Mouse (Mus musculus): ENCODE data around the gene Cnih3. TPM values are rescaled to one million over a fixed set of nuclear protein-coding genes. Genes with fewer than 3 reads are reported as not detected.

Cnih3 gene
- polyA plus RNA-seq, 1 experiment from 2014 or later, result 0.15 TPM

- Histone ChIP-seq H3K4me3 (no peak overlapping the region), H3K27me3 (no peaks in the 10 kb centered on the region), H3K4me1 (peaks cover 24% of the 10 kb centered on the region), H3K9ac (no peak overlapping the region), H3K4me2 (no peak overlapping the region), H3K9me3 (no peaks in the 10 kb centered on the region), H3K27ac (no peak overlapping the region), H3K36me3 (no peaks in the 10 kb centered on the region)
- no peak for ATAC-seq (ENCODE audit: insufficient number of reproducible peaks, low FRiP score, low TSS enrichment, low read depth)
- WGBS, result 52% methylated on average over 8 of the region's 8 CpGs
Observed at GRCm38 (mm10) chr1:181462051-181462905, 109.8 kb downstream of the Cnih3 start.

GRCm38 (mm10) chr1:181462906-181463179 lies 110.4 kb downstream of the Cnih3 start:
- H3K27me3 ChIP-seq, result no peaks in the 10 kb centered on the region
- H3K4me1 ChIP-seq, result peaks cover 24% of the 10 kb centered on the region
- H3K9ac ChIP-seq, result no peak overlapping the region
- no peak overlapping the region for H3K27ac ChIP-seq
- 83% methylated on average over 6 of the region's 6 CpGs for WGBS
- H3K36me3 ChIP-seq, result no peaks in the 10 kb centered on the region
- no peak overlapping the region for H3K4me2 ChIP-seq
- no peak overlapping the region for H3K4me3 ChIP-seq
- no peak for ATAC-seq (ENCODE audit: insufficient number of reproducible peaks, low FRiP score, low TSS enrichment, low read depth)
- H3K9me3 ChIP-seq, result no peaks in the 10 kb centered on the region

- H3K4me1 ChIP-seq, result peaks cover 15% of the 10 kb centered on the region
Observed at GRCm38 (mm10) chr1:181465027-181465426, 112.6 kb downstream of the Cnih3 start.

GRCm38 (mm10) chr1:181466040-181466439 lies 113.6 kb downstream of the Cnih3 start:
- no peak overlapping the region for H3K4me3 ChIP-seq
- 0 out of 2 replicates have a peak, but pooled peaks cover 4% of the 10 kb centered on the region for H3K9me3 ChIP-seq
- no peak overlapping the region for H3K27ac ChIP-seq
- H3K27me3 ChIP-seq, result no peaks in the 10 kb centered on the region
- ATAC-seq (ENCODE audit: insufficient number of reproducible peaks, low FRiP score, low TSS enrichment, low read depth), result no peak
- peaks cover 15% of the 10 kb centered on the region for H3K4me1 ChIP-seq
- H3K36me3 ChIP-seq, result no peaks in the 10 kb centered on the region
- no peak overlapping the region for H3K4me2 ChIP-seq
- 89% methylated on average over 6 of the region's 6 CpGs for WGBS
- no peak overlapping the region for H3K9ac ChIP-seq

More at GRCm38 (mm10) chr1:181465027-181465426, 112.6 kb downstream of the Cnih3 start:
- Histone ChIP-seq H3K27me3 (no peaks in the 10 kb centered on the region), H3K9ac (no peak overlapping the region), H3K27ac (no peak overlapping the region), H3K36me3 (no peaks in the 10 kb centered on the region), H3K4me2 (no peak overlapping the region), H3K9me3 (no peaks in the 10 kb centered on the region), H3K4me3 (no peak overlapping the region)
- 47% methylated on average over 5 of the region's 5 CpGs for WGBS
- no peak for ATAC-seq (ENCODE audit: insufficient number of reproducible peaks, low FRiP score, low TSS enrichment, low read depth)

GRCm38 (mm10) chr1:181466601-181467320 lies 114.3 kb downstream of the Cnih3 start:
- Histone ChIP-seq H3K4me1 (peaks cover 11% of the 10 kb centered on the region), H3K4me2 (no peak overlapping the region), H3K36me3 (no peaks in the 10 kb centered on the region), H3K4me3 (no peak overlapping the region), H3K27ac (no peak overlapping the region), H3K9ac (no peak overlapping the region), H3K9me3 (0 out of 2 replicates have a peak, but pooled peaks cover 10% of the 10 kb centered on the region), H3K27me3 (no peaks in the 10 kb centered on the region)
- ATAC-seq (ENCODE audit: insufficient number of reproducible peaks, low FRiP score, low TSS enrichment, low read depth), result no peak
- 58% methylated on average over 17 of the region's 17 CpGs for WGBS

- no peaks in the 10 kb centered on the region for H3K27me3 ChIP-seq
- H3K9me3 ChIP-seq, result 0 out of 2 replicates have a peak, but pooled peaks cover 10% of the 10 kb centered on the region
- H3K4me2 ChIP-seq, result no peak overlapping the region
- no peak overlapping the region for H3K4me3 ChIP-seq
- no peak for ATAC-seq (ENCODE audit: insufficient number of reproducible peaks, low FRiP score, low TSS enrichment, low read depth)
- H3K4me1 ChIP-seq, result peaks cover 8% of the 10 kb centered on the region; the same call in 1 of the 2 replicates
- 85% methylated on average over 6 of the region's 6 CpGs for WGBS
- no peaks in the 10 kb centered on the region for H3K36me3 ChIP-seq
- H3K9ac ChIP-seq, result no peak overlapping the region
- no peak overlapping the region for H3K27ac ChIP-seq
Observed at GRCm38 (mm10) chr1:181467321-181467670, 114.9 kb downstream of the Cnih3 start.

- ATAC-seq (ENCODE audit: insufficient number of reproducible peaks, low FRiP score, low TSS enrichment, low read depth), result no peak
- WGBS, result 34% methylated on average over 8 of the region's 8 CpGs
- peaks cover 8% of the 10 kb centered on the region; the same call in 1 of the 2 replicates for H3K4me1 ChIP-seq
Observed at GRCm38 (mm10) chr1:181469415-181469814, 117.0 kb downstream of the Cnih3 start.

GRCm38 (mm10) chr1:181476141-181476540 lies 123.7 kb downstream of the Cnih3 start:
- Histone ChIP-seq H3K36me3 (no peaks in the 10 kb centered on the region), H3K27me3 (no peaks in the 10 kb centered on the region), H3K4me3 (no peak overlapping the region), H3K27ac (no peak overlapping the region), H3K4me1 (no peaks in the 10 kb centered on the region), H3K9me3 (0 out of 2 replicates have a peak, but pooled peaks cover 5% of the 10 kb centered on the region), H3K9ac (no peak overlapping the region), H3K4me2 (no peak overlapping the region)
- 73% methylated on average over 8 of the region's 8 CpGs for WGBS
- no peak for ATAC-seq (ENCODE audit: insufficient number of reproducible peaks, low FRiP score, low TSS enrichment, low read depth)

More at GRCm38 (mm10) chr1:181469415-181469814, 117.0 kb downstream of the Cnih3 start:
- Histone ChIP-seq H3K9me3 (0 out of 2 replicates have a peak, but pooled peaks cover 10% of the 10 kb centered on the region), H3K27ac (no peak overlapping the region), H3K36me3 (no peaks in the 10 kb centered on the region), H3K4me2 (no peak overlapping the region), H3K4me3 (no peak overlapping the region), H3K27me3 (no peaks in the 10 kb centered on the region), H3K9ac (no peak overlapping the region)

GRCm38 (mm10) chr1:181476557-181476956 lies 124.1 kb downstream of the Cnih3 start:
- Histone ChIP-seq H3K4me2 (no peak overlapping the region), H3K4me3 (no peak overlapping the region), H3K9ac (no peak overlapping the region), H3K4me1 (no peaks in the 10 kb centered on the region), H3K36me3 (no peaks in the 10 kb centered on the region), H3K27me3 (no peaks in the 10 kb centered on the region), H3K9me3 (0 out of 2 replicates have a peak, but pooled peaks cover under 1% of the 10 kb centered on the region), H3K27ac (no peak overlapping the region)
- no peak for ATAC-seq (ENCODE audit: insufficient number of reproducible peaks, low FRiP score, low TSS enrichment, low read depth)
- WGBS, result 57% methylated on average over 6 of the region's 6 CpGs

- no peak overlapping the region for H3K27ac ChIP-seq
- H3K4me1 ChIP-seq, result 0 out of 2 replicates have a peak, but pooled peaks cover 6% of the 10 kb centered on the region
Observed at GRCm38 (mm10) chr1:181484696-181485095, 132.3 kb downstream of the Cnih3 start.

GRCm38 (mm10) chr1:181503471-181503870 lies 151.0 kb downstream of the Cnih3 start:
- 77% methylated on average over 2 of the region's 2 CpGs for WGBS
- Histone ChIP-seq H3K36me3 (no peaks in the 10 kb centered on the region), H3K9ac (no peak overlapping the region), H3K9me3 (no peaks in the 10 kb centered on the region), H3K27ac (no peak overlapping the region), H3K27me3 (no peaks in the 10 kb centered on the region), H3K4me3 (no peak overlapping the region), H3K4me1 (peaks cover 5% of the 10 kb centered on the region; the same call in 1 of the 2 replicates), H3K4me2 (no peak overlapping the region)
- ATAC-seq (ENCODE audit: insufficient number of reproducible peaks, low FRiP score, low TSS enrichment, low read depth), result no peak

More at GRCm38 (mm10) chr1:181484696-181485095, 132.3 kb downstream of the Cnih3 start:
- Histone ChIP-seq H3K9me3 (no peaks in the 10 kb centered on the region), H3K4me2 (no peak overlapping the region), H3K36me3 (no peaks in the 10 kb centered on the region), H3K4me3 (no peak overlapping the region), H3K27me3 (no peaks in the 10 kb centered on the region), H3K9ac (no peak overlapping the region)
- 60% methylated on average over 5 of the region's 5 CpGs for WGBS
- no peak for ATAC-seq (ENCODE audit: insufficient number of reproducible peaks, low FRiP score, low TSS enrichment, low read depth)

- Histone ChIP-seq H3K36me3 (no peaks in the 10 kb centered on the region), H3K9me3 (no peaks in the 10 kb centered on the region), H3K27ac (no peak overlapping the region), H3K27me3 (no peaks in the 10 kb centered on the region), H3K4me3 (no peak overlapping the region), H3K4me2 (no peak overlapping the region), H3K9ac (no peak overlapping the region), H3K4me1 (peaks cover 5% of the 10 kb centered on the region; the same call in 1 of the 2 replicates)
- ATAC-seq (ENCODE audit: insufficient number of reproducible peaks, low FRiP score, low TSS enrichment, low read depth), result no peak
- 60% methylated on average over 8 of the region's 8 CpGs for WGBS
Observed at GRCm38 (mm10) chr1:181505367-181505766, 152.9 kb downstream of the Cnih3 start.
